Mouse (Mus musculus) right cerebral cortex, postnatal 25 days (tissue): ENCODE results near the gene Anxa2.

ENCODE experiments used
- DNase-seq: peaks from one replicate; pipeline ENCODE4 v3.0.0; 2022

Gene Anxa2

GRCm38 (mm10) chr9:69514206-69514605 is 60.8 kb downstream of the Anxa2 start:
- no peak for DNase-seq

- DNase-seq: no peak
These were observed 62.0 kb downstream of the Anxa2 start for GRCm38 (mm10) chr9:69515416-69515815.

GRCm38 (mm10) chr9:69517387-69518035 is 64.1 kb downstream of the Anxa2 start:
- DNase-seq: peak; percentile 73
